Comparison of ENCODE assay signal across 19 mouse cellular contexts in the genomic region with DNA sequence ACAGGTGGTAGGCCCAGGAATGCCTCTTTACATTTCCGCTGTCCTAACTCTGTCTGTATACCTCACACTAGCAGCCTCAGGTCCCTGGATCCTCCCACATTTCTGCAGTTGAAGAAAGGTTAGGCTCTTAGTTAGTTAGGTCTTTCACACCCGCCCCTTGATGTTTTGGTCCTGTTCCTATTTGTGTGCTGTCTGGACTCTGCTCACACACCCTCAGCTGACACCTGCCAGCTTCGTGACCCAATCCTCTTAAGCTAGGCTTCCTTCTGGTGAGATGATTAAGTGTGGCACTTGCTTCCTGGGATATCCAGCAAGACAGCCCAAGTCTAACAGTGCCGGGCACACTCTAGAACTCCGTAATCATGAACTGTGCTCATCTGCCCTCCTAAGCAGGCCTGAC. TPM values are rescaled to one million over a fixed set of nuclear protein-coding genes. Genes with fewer than 3 reads are reported as not detected.
DNase-seq lines count a peak whose midpoint lies in the region; ATAC-seq and TF ChIP-seq lines count a peak whose summit lies in the region.
"Had no signal": no experiment of that assay in that cellular context is flagged by ENCODE, and none has a peak within 500 bp of the region (broad histone marks: within the 10 kb centered on the region; RNA-seq: fewer than 3 reads in every experiment).

No protein-coding gene starts in this region.

- ATAC-seq in kidney, embryonic 14.5 days (ENCODE audit: low FRiP score, low TSS enrichment) = no peak
- no peak for ATAC-seq in kidney, embryonic 15.5 days (replicated peaks; ENCODE audit: low FRiP score)
- ATAC-seq in liver, embryonic 15.5 days (ENCODE audit: insufficient read depth) = no peak
- ATAC-seq: forebrain, postnatal 0 days; intestine, embryonic 16.5 days had no signal

- DNase-seq in heart, adult 2 months = no peak
- DNase-seq in heart, postnatal 36 days = no peak
- DNase-seq in kidney, postnatal 4 days = no peak
- no peak for DNase-seq in adrenal gland, postnatal 36 days
- DNase-seq in embryo, embryonic 9.5 days (ENCODE audit: extremely low spot score) = no peak
- DNase-seq: cerebellum, postnatal 14 days; forebrain, postnatal 0 days; lung, postnatal 10 days; right cerebral cortex, postnatal 25 days; thymus, postnatal 25 days had no signal

- peaks cover 21% of the 10 kb centered on the region for H3K4me1 ChIP-seq in heart, adult 2 months (ENCODE audit: control insufficient read depth, insufficient read depth, low read length)
- peaks cover 45% of the 10 kb centered on the region for H3K4me1 ChIP-seq in kidney, embryonic 14.5 days (ENCODE audit: control insufficient read depth, insufficient read depth, low read length)
- H3K4me1 ChIP-seq in kidney, embryonic 15.5 days = peaks cover 58% of the 10 kb centered on the region
- peaks cover 92% of the 10 kb centered on the region for H3K4me1 ChIP-seq in liver, embryonic 15.5 days (replicated peaks)

- peak overlapping the region; percentile 6 for H3K9ac ChIP-seq in heart, adult 2 months (ENCODE audit: low read depth, low read length)
- no peak overlapping the region for H3K9ac ChIP-seq in kidney, embryonic 14.5 days (ENCODE audit: low read depth, low read length)
- H3K9ac ChIP-seq in kidney, embryonic 15.5 days = no peak overlapping the region
- no peak overlapping the region for H3K9ac ChIP-seq in liver, embryonic 15.5 days
- H3K9ac ChIP-seq: forebrain, postnatal 0 days; hindbrain, embryonic 15.5 days; limb, embryonic 13.5 days had no signal

- no peaks in the 10 kb centered on the region for H3K79me2 ChIP-seq in heart, adult 2 months (replicated peaks; ENCODE audit: control insufficient read depth, insufficient read depth, low read length)

- TF ChIP-seq CTCF in heart, adult 2 months (IDR thresholded peaks at IDR 0.05) = no peak

- intact Hi-C loops in heart, adult 2 months (cut with DNase I) = no loop called here
- intact Hi-C loops in heart, postnatal 36 days (cut with DNase I) = no loop called here

- 81% methylated on average over 5 of the region's 5 CpGs for WGBS in heart, adult 2 months
- WGBS in kidney, embryonic 14.5 days = 88% methylated on average over 5 of the region's 5 CpGs
- WGBS in kidney, embryonic 15.5 days = 86% methylated on average over 5 of the region's 5 CpGs
- 88% methylated on average over 5 of the region's 5 CpGs for WGBS in liver, embryonic 15.5 days (ENCODE audit: insufficient replicate concordance)

- H3K27ac ChIP-seq in heart, adult 2 months = no peak overlapping the region; the same call in 1 of the 2 replicates
- 0 out of 2 replicates have a peak overlapping the region, but pooled peaks have one; percentile 53 for H3K27ac ChIP-seq in kidney, embryonic 14.5 days (ENCODE audit: low read depth, low read length)
- H3K27ac ChIP-seq in kidney, embryonic 15.5 days = peak overlapping the region; percentile 91
- H3K27ac ChIP-seq in liver, embryonic 15.5 days (replicated peaks) = peak overlapping the region; percentile 97
- H3K27ac ChIP-seq: hindbrain, embryonic 15.5 days had no signal

- no peak for TF ChIP-seq EP300 in heart, adult 2 months (IDR thresholded peaks at IDR 0.05; ENCODE audit: insufficient read depth, low read depth, low read length)

- H3K36me3 ChIP-seq in heart, adult 2 months (ENCODE audit: control insufficient read depth, insufficient read depth, low read length) = no peaks in the 10 kb centered on the region; the same call in 1 of the 2 replicates
- no peaks in the 10 kb centered on the region; the same call in 1 of the 2 replicates for H3K36me3 ChIP-seq in kidney, embryonic 14.5 days (ENCODE audit: control insufficient read depth, insufficient read depth, low read length)
- peaks cover 4% of the 10 kb centered on the region; the same call in 1 of the 2 replicates for H3K36me3 ChIP-seq in kidney, embryonic 15.5 days
- H3K36me3 ChIP-seq in liver, embryonic 15.5 days (replicated peaks) = peaks cover 63% of the 10 kb centered on the region

- H3K4me2 ChIP-seq in kidney, embryonic 14.5 days (replicated peaks; ENCODE audit: low read depth, low read length) = no peak overlapping the region
- no peak overlapping the region for H3K4me2 ChIP-seq in kidney, embryonic 15.5 days
- H3K4me2 ChIP-seq in liver, embryonic 15.5 days = no peak overlapping the region
- H3K4me2 ChIP-seq: hindbrain, embryonic 15.5 days; limb, embryonic 13.5 days had no signal

- no peaks in the 10 kb centered on the region for H3K27me3 ChIP-seq in heart, adult 2 months (ENCODE audit: control insufficient read depth, insufficient read depth, low read length)
- no peaks in the 10 kb centered on the region for H3K27me3 ChIP-seq in kidney, embryonic 14.5 days (ENCODE audit: control insufficient read depth, insufficient read depth, low read length)
- H3K27me3 ChIP-seq in kidney, embryonic 15.5 days = no peaks in the 10 kb centered on the region
- H3K27me3 ChIP-seq in liver, embryonic 15.5 days = no peaks in the 10 kb centered on the region
- H3K27me3 ChIP-seq: hindbrain, embryonic 15.5 days; limb, embryonic 13.5 days had no signal

- no peak for TF ChIP-seq POLR2A in heart, adult 2 months (IDR thresholded peaks at IDR 0.05; ENCODE audit: insufficient read depth, low read depth, low read length)

- H3K9me3 ChIP-seq in kidney, embryonic 14.5 days (ENCODE audit: control insufficient read depth, low read length) = no peaks in the 10 kb centered on the region
- no peaks in the 10 kb centered on the region for H3K9me3 ChIP-seq in kidney, embryonic 15.5 days (replicated peaks)
- H3K9me3 ChIP-seq in liver, embryonic 15.5 days (replicated peaks) = no peaks in the 10 kb centered on the region
- H3K9me3 ChIP-seq: hindbrain, embryonic 15.5 days; limb, embryonic 13.5 days had no signal

- H3K4me3 ChIP-seq in heart, adult 2 months = no peak overlapping the region
- no peak overlapping the region for H3K4me3 ChIP-seq in kidney, embryonic 14.5 days (ENCODE audit: low read length)
- no peak overlapping the region for H3K4me3 ChIP-seq in kidney, embryonic 15.5 days (replicated peaks)
- H3K4me3 ChIP-seq in liver, embryonic 15.5 days (replicated peaks) = no peak overlapping the region
- H3K4me3 ChIP-seq: hindbrain, embryonic 15.5 days; limb, embryonic 13.5 days had no signal

RNA-seq across cellular contexts. Expression of gene Smim6, which starts 5.3 kb away (rescaled TPM):
- total RNA-seq in heart, adult 2 months (2021) = not detected
- polyA plus RNA-seq in heart, adult 2 months (2012; rRNA removed) = 0.29 and 0.35 TPM in 2 replicates
- total RNA-seq in heart, postnatal 36 days (2021) = under 1 TPM in 1 of 2 experiments, not detected in 1; 0.31 TPM
- polyA plus RNA-seq in kidney, embryonic 14.5 days (2014; fragmentation: Nextera tagmentation; extraction: Ambion mirVana) = 9.4 and 9.6 TPM in 2 replicates
- polyA plus RNA-seq in kidney, embryonic 15.5 days (2015; fragmentation: Nextera tagmentation; extraction: Ambion mirVana) = 9.1 and 9.9 TPM in 2 replicates
- polyA plus RNA-seq in liver, embryonic 15.5 days (2015; fragmentation: Nextera tagmentation; extraction: Ambion mirVana) = 2.7 and 3.3 TPM in 2 replicates
- total RNA-seq in adrenal gland, postnatal 36 days (2021) = not detected
- total RNA-seq: adrenal gland, adult 18-20 months; forebrain, postnatal 0 days; gastrocnemius, adult 18-20 months had no signal
- polyA plus RNA-seq: neural tube, embryonic 11.5 days had no signal

RNA-seq across cellular contexts. Expression of gene Smim5, which starts 6.8 kb away (rescaled TPM):
- total RNA-seq in heart, adult 2 months (2021) = 10 to 100 TPM; 10.2 to 17.8 TPM
- 21.8 and 32.8 TPM in 2 replicates for polyA plus RNA-seq in heart, adult 2 months (2012; rRNA removed)
- 10 to 100 TPM; 14.8 to 26.7 TPM for total RNA-seq in heart, postnatal 36 days (2021)
- 2.3 and 2.9 TPM in 2 replicates for polyA plus RNA-seq in kidney, embryonic 14.5 days (2014; fragmentation: Nextera tagmentation; extraction: Ambion mirVana)
- polyA plus RNA-seq in kidney, embryonic 15.5 days (2015; fragmentation: Nextera tagmentation; extraction: Ambion mirVana) = 3.9 and 4.1 TPM in 2 replicates
- polyA plus RNA-seq in liver, embryonic 15.5 days (2015; fragmentation: Nextera tagmentation; extraction: Ambion mirVana) = 37.8 and 40.0 TPM in 2 replicates
- total RNA-seq in adrenal gland, postnatal 36 days (2021) = under 1 TPM in 1 of 2 experiments, not detected in 1; 0.26 TPM

RNA-seq across cellular contexts. Expression of gene Sap30bp, which starts 26.6 kb away (rescaled TPM):
- total RNA-seq in heart, adult 2 months (2021) = 10 to 100 TPM; 16.4 to 18.1 TPM
- polyA plus RNA-seq in heart, adult 2 months (2012; rRNA removed) = 9.1 and 10.8 TPM in 2 replicates
- total RNA-seq in heart, postnatal 36 days (2021) = 10 to 100 TPM; 17.2 to 20.7 TPM
- 41.4 and 48.1 TPM in 2 replicates for polyA plus RNA-seq in kidney, embryonic 14.5 days (2014; fragmentation: Nextera tagmentation; extraction: Ambion mirVana)
- polyA plus RNA-seq in kidney, embryonic 15.5 days (2015; fragmentation: Nextera tagmentation; extraction: Ambion mirVana) = 41.6 and 44.5 TPM in 2 replicates
- 13.0 and 15.0 TPM in 2 replicates for polyA plus RNA-seq in liver, embryonic 15.5 days (2015; fragmentation: Nextera tagmentation; extraction: Ambion mirVana)
- total RNA-seq in adrenal gland, postnatal 36 days (2021) = 10 to 100 TPM; 40.8 to 42.5 TPM

RNA-seq across cellular contexts. Expression of gene Recql5, which starts 26.8 kb away (rescaled TPM):
- total RNA-seq in heart, adult 2 months (2021) = 1 to 10 TPM; 6.8 to 7.4 TPM
- 10.2 and 12.2 TPM in 2 replicates for polyA plus RNA-seq in heart, adult 2 months (2012; rRNA removed)
- 1 to 10 TPM; 6.7 to 8.9 TPM for total RNA-seq in heart, postnatal 36 days (2021)
- 13.0 and 19.1 TPM in 2 replicates for polyA plus RNA-seq in kidney, embryonic 14.5 days (2014; fragmentation: Nextera tagmentation; extraction: Ambion mirVana)
- 21.3 and 24.3 TPM in 2 replicates for polyA plus RNA-seq in kidney, embryonic 15.5 days (2015; fragmentation: Nextera tagmentation; extraction: Ambion mirVana)
- polyA plus RNA-seq in liver, embryonic 15.5 days (2015; fragmentation: Nextera tagmentation; extraction: Ambion mirVana) = 8.1 and 10.9 TPM in 2 replicates
- total RNA-seq in adrenal gland, postnatal 36 days (2021) = 10 to 100 TPM; 20.5 to 24.8 TPM

RNA-seq across cellular contexts. Expression of gene Myo15b, which starts 48.3 kb away (rescaled TPM):
- total RNA-seq in heart, adult 2 months (2021) = under 1 TPM in 1 of 2 experiments, not detected in 1; 0.05 TPM
- 0.20 and 0.29 TPM in 2 replicates for polyA plus RNA-seq in heart, adult 2 months (2012; rRNA removed)
- under 1 TPM in 1 of 2 experiments, not detected in 1; 0.14 TPM for total RNA-seq in heart, postnatal 36 days (2021)
- 2.8 and 5.5 TPM in 2 replicates for polyA plus RNA-seq in kidney, embryonic 14.5 days (2014; fragmentation: Nextera tagmentation; extraction: Ambion mirVana)
- polyA plus RNA-seq in kidney, embryonic 15.5 days (2015; fragmentation: Nextera tagmentation; extraction: Ambion mirVana) = 8.0 and 11.1 TPM in 2 replicates
- 0.45 and 0.46 TPM in 2 replicates for polyA plus RNA-seq in liver, embryonic 15.5 days (2015; fragmentation: Nextera tagmentation; extraction: Ambion mirVana)
- total RNA-seq in adrenal gland, postnatal 36 days (2021) = under 1 TPM; 0.20 TPM
- total RNA-seq: adrenal gland, adult 18-20 months; forebrain, postnatal 0 days; gastrocnemius, adult 18-20 months had no signal
